Mouse (Mus musculus) gastrocnemius, postnatal 14 days (tissue): ENCODE results near the gene Icmt. TPM values are rescaled to one million over a fixed set of nuclear protein-coding genes. Genes with fewer than 3 reads are reported as not detected.

Experiments used
- DNase-seq: peaks from one replicate; pipeline ENCODE4 v3.0.0; 2021; ENCODE audit warnings: mixed read lengths
- intact Hi-C: fragments of 180-260 bp; cut with DNase I; formaldehyde crosslinking; loops from one replicate; pipeline ENCODE4 v1.15.1; 2025; ENCODE audit warnings: low total_unique reads
- long read RNA-seq, 2 experiments: library from polyadenylated mRNA; stranded (forward); transcript quantifications; one replicate each; pipeline ENCODE4 v2.0.0; 2021
- total RNA-seq, 2 experiments: library from RNA; stranded (reverse); gene quantifications; 2 replicates each; pipeline ENCODE4 v1.2.3; 2021

Gene Icmt
- total RNA-seq = 10 to 100 TPM; 16.0 to 19.0 TPM
- long read RNA-seq, experiment 1, full-length matches to known transcripts = 7 of 13 reads
- long read RNA-seq, experiment 1, partial matches to known transcripts = 1 of 13 reads
- long read RNA-seq, experiment 1, other reads (novel, unspliced or antisense) = 5 of 13 reads
- long read RNA-seq, experiment 2, full-length matches to known transcripts = 27 of 32 reads
- long read RNA-seq, experiment 2, partial matches to known transcripts = 5 of 32 reads
- long read RNA-seq, experiment 2, other reads (novel, unspliced or antisense) = 0 of 32 reads

DNA sequence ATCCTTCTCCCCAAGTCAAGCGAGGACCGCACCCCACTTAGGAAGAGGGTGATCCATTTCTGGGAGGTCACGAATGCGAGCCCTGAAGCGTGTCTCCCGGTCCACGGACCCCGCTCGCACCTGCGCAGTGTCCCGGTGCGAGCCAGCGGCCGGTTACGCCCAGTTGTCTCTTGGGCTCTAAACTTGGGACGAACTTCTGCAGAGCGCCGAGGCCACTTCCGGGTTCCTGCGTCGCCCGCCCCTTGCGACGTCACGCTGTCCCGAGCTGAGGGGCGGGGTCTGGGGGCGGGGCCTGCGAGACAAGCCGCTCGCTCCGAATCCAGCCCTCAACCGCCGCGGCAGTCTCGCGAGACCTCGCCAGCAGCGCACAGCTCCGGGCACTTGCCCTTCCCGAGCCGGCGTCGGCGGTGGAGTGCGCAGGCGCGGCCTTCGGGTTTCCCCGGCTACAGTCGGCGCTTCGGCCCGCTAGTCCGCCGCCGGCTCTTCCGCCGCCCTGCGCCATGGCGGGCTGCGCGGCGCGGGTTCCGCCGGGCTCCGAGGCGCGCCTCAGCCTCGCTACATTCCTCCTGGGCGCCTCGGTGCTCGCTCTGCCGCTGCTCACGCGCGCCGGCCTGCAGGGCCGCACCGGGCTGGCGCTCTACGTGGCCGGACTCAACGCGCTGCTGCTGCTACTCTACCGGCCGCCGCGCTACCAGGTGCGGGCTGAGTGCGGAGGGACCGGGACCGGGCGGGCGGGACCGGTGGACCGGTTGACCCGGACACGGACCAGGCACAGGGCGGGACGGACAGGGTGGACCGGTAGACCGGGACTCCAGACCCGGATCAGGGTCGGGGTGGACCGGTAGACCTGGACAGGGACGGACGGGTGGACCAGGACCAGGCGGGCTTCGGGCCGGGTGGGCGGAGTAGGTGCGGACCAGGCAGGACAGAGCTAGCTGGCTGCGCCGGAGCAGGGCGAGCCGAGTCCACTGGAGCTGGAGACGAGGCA, at the start of gene Icmt:
Icmt (plus strand) TSS at position 354 of the 988 bp plus-strand sequence.
- intact Hi-C loops = no loop called here
- peak; percentile 100 for DNase-seq

DNA sequence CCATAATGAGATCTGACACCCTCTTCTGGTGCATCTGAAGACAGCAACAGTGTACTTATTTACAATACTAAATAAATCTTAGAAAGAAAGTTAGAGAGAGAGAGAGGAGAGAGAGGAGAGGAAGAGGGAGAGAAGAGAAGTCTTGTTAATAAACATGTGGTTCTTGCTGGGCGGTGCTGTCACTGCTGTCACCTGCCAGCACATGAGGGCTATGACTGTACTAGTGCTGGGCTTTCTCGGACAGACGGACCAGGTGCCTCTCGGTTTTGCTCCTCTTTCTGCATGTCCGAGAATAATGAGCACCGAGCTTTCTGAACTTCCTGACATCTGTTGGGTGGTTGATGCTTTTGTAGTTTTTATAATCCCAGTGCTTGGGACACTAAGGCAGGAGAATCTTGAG, 46.4 kb upstream of the Icmt start:
- intact Hi-C loops = no loop called here
- DNase-seq = no peak

DNA sequence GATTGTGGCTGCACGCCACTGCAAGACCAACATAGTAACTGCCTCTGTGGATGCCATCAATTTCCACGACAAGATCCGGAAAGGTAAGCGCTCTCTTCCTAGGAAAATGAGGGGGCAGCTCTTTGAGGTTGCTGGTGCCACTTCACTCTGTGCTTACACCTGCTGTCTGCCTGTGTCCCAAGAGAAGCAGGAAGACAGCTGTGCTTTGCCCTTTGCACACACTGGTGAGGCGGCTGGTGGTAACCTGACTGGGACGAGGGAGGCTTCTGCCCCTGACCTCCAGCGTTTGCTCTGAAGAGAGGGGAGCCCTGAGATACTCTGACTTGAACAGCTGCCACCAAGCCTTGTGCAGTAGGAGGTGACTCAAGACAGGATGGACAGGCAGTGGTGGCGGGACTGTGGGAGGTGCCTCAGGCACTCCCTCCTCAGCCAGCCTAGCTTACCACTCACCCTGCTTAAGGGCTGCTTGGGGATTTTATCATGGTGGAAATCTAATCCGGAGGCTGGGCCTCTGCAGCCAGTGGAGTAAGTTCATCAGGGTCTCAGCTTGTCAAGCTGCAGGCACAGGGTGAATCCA, 43.8 kb upstream of the Icmt start:
- no peak for DNase-seq
- intact Hi-C loops = no loop called here

DNA sequence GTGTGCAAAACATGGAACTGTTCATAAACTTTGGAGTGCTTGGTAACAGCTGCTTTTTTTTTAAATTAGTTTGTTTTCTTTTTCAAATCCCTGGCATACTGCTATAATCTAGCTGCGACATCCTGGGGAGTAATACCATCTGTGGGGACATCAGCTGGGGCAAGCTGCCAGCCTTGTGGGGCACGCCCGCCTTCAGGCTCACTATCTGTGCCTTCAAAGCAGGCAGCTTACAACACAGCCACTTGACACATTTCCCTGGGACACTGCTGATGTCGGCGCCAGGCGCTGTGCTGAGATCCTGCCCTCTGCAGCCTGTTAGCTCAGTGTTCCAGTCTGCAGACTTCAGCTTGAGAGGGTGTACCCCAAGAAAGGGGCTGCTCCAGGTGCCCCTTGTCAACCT, 40.0 kb upstream of the Icmt start:
- intact Hi-C loops = no loop called here
- peak; percentile 72 for DNase-seq

DNA sequence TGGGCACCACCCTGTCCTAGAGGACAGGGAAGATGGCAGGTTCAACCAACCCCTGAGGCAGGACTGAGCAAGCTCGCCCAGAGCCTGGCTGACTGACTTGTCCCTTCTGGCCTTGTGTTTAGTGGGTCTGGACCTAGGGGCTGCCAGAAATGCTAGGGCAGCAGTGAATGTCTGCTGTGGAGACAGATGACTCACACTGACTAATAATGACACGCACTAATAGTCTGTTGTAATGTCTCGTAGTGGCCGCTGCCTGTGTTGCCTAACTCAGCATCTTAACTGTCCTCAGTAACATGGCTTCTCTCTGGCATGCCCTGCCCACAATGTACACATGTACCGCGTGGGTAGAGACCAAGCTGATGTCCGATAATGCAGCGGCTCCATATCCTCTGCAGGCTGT, 36.6 kb upstream of the Icmt start:
- no peak for DNase-seq
- intact Hi-C loops = no loop called here

DNA sequence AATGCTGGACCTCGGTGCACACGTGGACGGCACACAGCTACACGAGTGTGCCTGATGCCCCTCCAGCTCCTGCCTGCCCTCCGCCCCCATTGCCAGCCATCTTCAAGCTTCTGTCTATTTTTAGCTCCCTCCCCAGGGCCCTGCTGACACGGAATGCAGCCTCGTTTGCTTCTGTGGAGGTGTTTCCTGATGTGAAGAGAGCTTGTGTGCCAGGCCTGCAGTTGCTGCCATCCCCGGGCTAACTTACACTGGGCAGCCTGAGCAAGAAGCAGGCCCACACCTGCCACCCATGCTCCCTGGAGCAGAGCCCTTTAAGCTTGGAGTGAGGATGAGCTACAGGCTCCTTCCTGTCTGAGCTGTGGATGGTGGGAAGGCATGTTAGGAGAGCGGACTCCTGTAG, 34.8 kb upstream of the Icmt start:
- DNase-seq = no peak
- intact Hi-C loops = no loop called here

DNA sequence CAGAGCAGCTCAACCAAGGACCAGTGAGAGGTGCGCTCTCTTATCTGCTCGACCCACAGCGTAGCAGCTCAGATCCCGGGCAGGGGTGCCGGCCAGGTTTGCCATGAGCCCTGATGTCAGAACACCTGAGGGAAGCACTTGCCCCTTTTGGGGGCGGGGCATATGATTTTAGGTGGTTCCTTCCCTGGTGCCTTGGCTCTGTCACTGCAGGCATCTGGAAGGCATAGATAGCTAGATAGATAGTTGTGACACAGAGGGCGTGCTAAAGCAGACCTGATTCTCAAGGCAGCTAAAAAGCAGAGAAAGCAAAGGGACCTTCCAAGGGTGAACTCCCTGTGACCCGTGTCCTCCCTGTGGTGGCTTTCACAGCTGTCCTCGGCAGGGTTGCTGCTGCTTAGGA, 33.9 kb upstream of the Icmt start:
- no peak for DNase-seq

DNA sequence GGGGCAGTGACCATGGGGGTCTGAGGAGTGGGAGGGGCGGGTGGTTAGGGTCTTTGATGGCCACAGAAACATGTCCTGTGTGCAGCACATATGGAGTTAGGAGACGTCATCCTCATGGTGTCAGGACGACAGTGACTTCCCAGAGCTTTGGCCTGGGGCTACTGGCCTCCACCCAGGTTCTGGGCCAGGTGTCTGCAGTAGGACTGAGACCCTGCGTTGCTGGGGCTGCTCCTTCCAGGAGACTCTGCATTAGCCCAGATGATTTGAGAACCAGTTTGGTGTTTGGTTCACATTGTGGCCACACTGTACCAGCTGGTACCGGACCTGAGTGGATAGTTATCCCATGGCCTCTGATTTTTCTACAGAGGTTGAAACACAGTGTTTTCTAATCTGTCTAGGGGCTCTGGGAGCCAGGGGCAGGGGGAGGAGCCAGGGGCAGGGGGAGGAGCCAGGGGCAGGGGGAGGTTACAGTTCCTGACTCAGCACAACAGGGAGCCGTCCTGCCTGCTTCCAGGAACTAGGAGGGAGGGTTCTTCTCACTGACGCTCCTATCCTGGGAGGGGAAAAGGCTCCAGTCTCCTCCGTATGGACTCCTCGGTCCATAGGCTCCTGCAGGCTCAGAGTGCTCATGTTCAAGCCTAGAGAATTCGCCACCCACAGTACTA, 33.4 kb upstream of the Icmt start:
- intact Hi-C loops = no loop called here
- DNase-seq = no peak

More for the DNA sequence above, 33.9 kb upstream of the Icmt start:
- intact Hi-C loops = no loop called here

DNA sequence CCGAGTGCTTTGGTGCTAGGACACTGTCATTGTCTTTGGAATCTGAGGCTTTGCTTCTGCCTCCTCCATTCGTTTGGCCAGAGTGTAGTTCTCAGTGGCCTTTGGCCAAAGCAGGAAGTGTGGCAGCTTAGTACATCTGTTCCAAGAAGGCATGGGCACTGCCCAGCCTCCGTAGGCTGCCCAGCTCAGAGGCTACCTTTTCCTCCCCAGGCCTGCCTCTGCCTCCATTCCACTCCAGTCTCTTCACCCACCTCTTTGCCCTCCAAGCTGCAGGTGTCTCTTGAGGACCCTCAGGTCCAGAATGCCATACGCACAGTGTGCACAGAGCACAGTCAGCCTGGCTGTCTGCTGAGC, 32.9 kb upstream of the Icmt start:
- no peak for DNase-seq
- intact Hi-C loops = no loop called here

DNA sequence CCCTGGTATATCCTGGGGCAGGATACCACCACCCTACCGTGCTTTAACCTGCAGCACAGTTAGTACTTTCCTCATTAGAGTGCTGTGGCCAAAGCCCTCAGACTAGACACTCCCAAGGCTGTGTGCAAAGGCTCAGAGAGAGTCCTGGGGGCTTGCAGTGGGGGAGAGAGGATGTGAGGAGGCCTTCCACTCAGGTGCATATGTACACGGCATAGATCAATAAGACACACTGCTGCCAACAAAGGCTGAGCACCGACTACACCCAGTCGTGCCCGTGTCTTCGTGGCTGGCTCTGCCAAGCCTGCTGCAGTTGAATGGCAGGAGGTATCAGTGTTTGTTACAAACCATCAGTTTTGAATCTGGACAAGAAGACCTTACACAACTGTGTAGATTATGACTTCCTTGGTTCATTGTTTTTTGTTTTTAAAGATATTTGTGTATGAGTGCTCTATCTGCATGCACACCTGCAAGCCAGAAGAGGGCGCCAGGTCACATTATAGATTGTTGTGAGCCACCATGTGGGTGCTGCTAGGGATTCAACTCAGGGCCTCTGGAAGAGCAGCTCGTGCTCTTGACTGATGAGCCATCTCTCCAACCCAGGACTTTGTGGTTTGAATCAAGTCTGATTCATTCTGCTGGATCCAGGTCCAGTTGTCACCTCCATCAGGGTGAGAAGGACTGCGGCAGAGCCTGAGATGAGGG, 32.0 kb upstream of the Icmt start:
- intact Hi-C loops = no loop called here
- no peak for DNase-seq

DNA sequence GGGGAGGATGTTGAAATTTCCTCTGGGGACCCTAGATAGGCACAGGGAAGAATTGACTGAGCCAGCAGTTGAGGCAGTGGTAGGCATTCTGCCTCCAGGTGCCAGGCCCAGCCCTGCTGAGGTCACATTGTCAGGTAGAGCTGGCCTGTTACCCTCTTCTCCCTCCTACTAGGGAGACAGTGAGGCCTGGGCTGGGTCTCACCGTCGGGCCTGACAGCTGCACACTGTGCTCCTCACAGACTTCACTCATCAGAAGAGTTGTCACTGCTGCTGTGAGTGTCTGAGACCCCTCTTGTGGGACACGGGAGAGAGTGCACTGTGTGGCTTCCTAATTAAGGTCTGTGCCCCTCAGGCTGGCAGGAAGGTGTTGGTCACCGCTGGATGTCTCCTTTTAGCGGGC, 31.2 kb upstream of the Icmt start:
- intact Hi-C loops = no loop called here

DNA sequence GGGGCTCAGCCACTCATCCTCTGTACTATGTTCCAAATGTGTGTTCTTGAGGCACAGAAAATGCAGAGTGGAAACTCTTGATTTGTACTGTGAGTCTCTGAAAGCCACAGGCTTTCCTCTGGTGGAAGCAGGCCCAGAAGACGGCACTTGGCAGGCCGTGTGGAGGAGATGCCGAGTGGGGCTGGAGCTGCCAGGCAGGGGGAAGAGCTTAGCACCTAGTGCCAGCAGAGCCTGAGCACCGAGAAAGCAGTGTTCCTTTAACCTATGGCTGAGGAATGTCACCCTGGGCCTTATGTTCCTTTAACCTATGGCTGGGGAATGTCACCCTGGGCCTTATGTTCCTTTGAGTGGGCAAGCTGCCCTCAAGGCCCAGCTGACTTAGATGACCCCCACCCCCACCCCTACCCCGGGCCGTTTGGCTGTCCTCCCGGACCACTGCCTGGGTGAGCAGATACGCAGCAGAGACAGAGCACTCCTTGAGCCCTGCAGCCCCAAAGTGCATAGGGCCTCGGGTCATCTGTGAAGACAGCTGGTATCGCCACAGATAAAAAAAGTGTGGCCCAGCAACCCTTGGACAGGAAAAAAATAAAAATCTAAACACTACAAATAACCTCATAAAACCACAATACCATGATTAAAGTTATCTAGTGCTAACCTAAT, 30.7 kb upstream of the Icmt start:
- intact Hi-C loops = no loop called here
- peak; percentile 74 for DNase-seq

More for the DNA sequence above, 31.2 kb upstream of the Icmt start:
- DNase-seq = no peak

DNA sequence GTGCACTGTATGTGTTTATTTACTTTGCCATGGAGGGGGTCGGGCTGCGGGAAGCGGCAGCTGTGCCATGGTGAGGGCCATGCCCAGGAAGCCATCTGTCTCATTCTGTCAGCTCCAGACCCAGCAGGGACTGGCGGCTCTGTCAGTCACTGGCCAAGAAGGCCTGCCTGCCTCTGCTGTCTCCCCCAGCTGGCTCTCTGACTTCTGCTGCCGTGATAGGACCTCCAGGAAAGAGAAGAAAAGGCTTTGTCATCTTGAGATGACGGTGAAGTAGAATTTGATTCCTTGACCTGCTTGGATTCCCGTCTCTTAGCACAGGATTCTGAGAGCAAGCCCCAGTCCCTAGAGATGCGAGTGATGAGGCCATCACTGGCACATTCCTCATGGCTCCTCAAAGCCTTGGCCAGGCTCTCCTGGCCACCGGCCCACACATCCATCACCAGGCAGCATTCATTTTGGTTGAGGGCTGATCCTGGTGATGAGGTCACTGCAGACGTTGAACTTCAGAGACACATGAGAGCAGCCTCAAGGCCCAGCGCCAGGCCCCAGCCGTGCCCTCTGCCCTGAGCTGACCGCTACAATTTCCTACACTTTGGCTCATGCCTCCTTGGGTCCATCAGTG, 29.2 kb upstream of the Icmt start:
- peak; percentile 70 for DNase-seq
- intact Hi-C loops = no loop called here

DNA sequence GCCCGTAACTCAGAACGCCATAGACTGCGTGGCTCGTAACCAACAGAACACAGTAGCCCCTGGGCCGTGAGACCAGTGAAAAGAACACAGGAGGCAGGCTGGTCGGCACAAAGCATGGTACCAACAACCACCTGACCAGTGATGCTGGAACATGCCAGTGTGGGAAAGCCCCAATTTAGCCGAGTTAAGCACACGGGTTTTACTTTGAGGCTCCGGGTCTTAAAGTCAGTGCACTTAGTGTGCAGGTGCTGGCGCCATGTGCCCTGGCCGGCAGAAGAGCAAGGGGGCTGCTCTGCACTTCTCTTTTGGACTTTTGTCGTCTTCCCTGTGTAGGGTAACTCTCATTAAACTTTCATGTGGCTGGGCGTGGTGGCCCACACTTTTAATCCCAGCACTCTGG, 27.1 kb upstream of the Icmt start:
- intact Hi-C loops = no loop called here
- no peak for DNase-seq

DNA sequence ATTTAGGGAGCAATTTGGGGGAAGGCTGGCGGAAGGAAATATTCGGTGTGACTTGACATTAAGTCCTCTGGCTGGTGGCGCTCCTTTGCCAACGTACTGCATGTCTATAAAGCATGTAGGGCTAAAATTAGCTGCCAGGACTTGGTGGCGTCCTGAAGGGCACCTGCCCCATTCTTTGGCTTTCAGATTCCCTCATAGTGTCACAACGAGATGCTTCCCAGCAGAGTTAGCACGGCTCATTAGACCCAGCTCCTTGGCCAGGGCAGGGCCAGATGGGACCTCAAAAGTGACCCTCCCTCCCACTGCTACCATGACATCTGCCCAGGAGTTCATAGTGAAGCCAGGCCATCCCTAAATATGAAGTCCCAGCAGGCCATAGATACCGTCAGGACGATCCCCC, 26.4 kb upstream of the Icmt start:
- DNase-seq = no peak
- intact Hi-C loops = no loop called here

DNA sequence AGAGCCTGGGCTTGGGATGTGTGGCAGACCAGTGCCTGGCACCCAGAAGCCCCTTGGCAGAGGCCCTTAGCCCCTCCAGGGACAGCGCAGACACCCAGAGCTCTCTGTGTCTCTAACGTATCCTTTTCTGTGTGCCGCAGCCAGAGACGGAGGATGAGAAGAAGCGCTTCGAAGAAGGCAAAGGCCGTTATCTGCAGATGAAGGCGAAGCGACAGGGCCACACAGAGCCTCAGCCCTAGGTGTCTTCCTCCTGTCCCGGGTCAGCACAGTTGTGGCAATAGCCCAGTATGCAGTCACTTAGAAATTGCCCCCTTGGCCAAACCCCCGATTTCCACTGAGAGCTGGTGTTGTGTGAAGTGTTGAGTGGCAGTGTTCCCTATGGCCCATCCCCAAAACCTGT, 25.7 kb upstream of the Icmt start:
- DNase-seq = no peak
- intact Hi-C loops = no loop called here

DNA sequence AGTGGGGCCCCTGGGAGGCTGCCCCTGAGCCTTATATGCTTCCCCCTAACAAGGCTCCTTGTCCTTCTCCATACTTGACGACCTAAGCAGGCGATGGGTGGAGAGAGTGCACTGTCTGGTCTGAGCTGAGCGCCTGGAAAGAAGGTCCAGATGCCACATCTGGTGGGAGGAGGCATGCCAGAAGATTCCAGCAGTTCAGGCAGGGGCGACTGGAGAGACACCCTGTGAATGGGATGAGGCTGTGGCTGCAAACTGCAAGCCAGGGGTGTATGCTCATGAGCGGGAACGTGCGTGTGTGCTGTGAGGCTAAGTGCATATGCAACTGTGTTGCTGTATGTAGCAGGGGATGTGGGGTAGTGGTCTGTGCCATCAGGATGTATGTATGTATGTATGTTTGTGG, 25.0 kb upstream of the Icmt start:
- DNase-seq = peak; percentile 47
- intact Hi-C loops = no loop called here

DNA sequence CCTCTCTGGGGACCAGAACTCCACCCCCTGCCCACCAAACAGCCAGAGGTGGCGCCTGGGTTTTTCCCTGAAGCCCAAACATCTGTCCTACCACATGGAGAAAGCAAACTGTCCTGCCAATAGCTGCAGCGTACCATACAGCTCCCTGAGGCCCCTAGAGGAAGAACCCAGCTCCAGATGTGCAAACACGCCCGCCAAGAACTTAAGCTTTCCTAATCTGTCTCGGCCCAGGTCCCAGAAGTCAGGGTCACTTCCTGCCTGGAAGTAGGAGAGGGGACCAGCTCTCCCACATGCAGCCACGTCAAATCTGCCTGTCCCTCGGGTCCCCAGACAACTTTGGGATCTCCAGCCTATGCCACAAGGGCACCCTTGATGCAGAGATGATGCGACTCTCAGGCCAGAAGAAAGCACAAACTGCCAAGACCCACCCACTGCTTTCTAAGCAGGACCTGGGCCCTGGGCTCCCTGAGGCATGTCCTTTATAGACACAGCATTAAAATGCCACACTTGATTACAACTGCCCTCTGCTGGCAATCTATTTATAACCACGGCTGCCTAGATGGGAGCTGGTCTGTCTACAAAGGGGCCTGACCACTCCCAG, 24.5 kb upstream of the Icmt start:
- intact Hi-C loops = no loop called here
- peak; percentile 83 for DNase-seq
